Mouse (Mus musculus): ENCODE measurements around the gene Cfl1. TPM values are rescaled to one million over a fixed set of nuclear protein-coding genes. Genes with fewer than 3 reads are reported as not detected.

Gene Cfl1
- polyA plus RNA-seq, 1 experiment from 2014 or later, result 2,772 TPM

DNA sequence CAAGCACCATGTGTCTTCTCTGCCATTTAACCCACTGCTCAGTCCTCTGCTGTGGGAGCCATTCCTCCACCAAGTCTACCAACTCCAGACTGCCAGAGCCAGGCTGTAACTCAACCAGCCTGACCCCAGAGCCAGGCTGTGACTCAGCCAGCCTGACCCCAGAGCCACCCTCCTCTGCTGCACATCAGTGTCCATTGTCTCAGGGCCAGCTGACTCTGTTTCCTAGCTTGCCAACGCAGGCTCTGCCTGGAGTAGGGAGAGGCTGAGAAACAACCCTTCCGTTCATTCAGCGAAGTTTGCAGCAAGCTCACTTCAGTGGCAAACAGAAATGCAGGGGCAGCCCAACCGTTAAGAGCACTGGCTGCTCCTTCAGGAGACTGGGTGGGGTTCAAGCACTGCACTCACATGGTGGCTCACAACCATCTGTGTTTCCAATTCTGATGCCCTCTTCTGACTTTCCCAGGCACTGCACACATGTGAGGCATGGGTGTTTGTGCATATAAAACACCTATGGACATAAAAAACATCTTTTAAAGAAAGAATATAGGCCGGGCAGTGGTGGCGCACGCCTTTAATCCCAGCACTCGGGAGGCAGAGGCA, 26.8 kb downstream of the Cfl1 start:
- no peak overlapping the region for H3K27ac ChIP-seq (ENCODE audit: low read length)
- ATAC-seq (ENCODE audit: low FRiP score, low TSS enrichment), result no peak
- H3K9ac ChIP-seq (replicated peaks; ENCODE audit: low read length), result no peak overlapping the region
- no peaks in the 10 kb centered on the region for H3K36me3 ChIP-seq (ENCODE audit: insufficient read depth, low read length)
- WGBS, result 80% methylated on average over 8 of the region's 8 CpGs
- H3K4me2 ChIP-seq (replicated peaks; ENCODE audit: low read depth, low read length), result no peak overlapping the region
- H3K27me3 ChIP-seq (ENCODE audit: insufficient read depth, low read length), result no peaks in the 10 kb centered on the region
- no peaks in the 10 kb centered on the region for H3K9me3 ChIP-seq (ENCODE audit: low read length)
- 0 out of 2 replicates have a peak, but pooled peaks cover 6% of the 10 kb centered on the region for H3K4me1 ChIP-seq (ENCODE audit: insufficient read depth, low read length)
- H3K4me3 ChIP-seq (ENCODE audit: low read length), result no peak overlapping the region

DNA sequence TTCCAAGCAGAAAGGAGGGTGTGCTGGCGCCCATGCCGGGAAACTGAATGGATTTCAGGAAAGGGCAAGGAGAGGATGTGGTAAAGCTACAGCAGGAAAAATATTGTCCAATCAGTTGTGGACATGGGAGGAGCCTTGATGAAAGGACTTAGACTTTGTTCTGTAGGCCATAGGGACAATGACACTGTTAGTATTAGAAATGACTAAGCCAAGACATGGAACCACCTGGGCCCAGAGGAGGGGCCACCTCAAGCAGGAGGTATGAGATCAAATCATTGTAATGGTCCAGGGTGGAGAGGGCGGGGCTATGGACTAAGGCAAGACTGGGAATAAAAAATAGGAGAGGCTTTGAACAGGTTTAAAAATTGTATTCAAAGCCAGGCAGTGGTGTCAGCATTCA, 28.5 kb downstream of the Cfl1 start:
- 83% methylated on average over 3 of the region's 3 CpGs for WGBS
- Histone ChIP-seq H3K4me2 (replicated peaks; ENCODE audit: low read depth, low read length) (no peak overlapping the region), H3K36me3 (ENCODE audit: insufficient read depth, low read length) (no peaks in the 10 kb centered on the region), H3K9me3 (ENCODE audit: low read length) (no peaks in the 10 kb centered on the region), H3K27me3 (ENCODE audit: insufficient read depth, low read length) (no peaks in the 10 kb centered on the region), H3K9ac (replicated peaks; ENCODE audit: low read length) (no peak overlapping the region), H3K27ac (ENCODE audit: low read length) (no peak overlapping the region), H3K4me1 (ENCODE audit: insufficient read depth, low read length) (no peaks in the 10 kb centered on the region), H3K4me3 (ENCODE audit: low read length) (no peak overlapping the region)
- ATAC-seq (ENCODE audit: low FRiP score, low TSS enrichment), result no peak

DNA sequence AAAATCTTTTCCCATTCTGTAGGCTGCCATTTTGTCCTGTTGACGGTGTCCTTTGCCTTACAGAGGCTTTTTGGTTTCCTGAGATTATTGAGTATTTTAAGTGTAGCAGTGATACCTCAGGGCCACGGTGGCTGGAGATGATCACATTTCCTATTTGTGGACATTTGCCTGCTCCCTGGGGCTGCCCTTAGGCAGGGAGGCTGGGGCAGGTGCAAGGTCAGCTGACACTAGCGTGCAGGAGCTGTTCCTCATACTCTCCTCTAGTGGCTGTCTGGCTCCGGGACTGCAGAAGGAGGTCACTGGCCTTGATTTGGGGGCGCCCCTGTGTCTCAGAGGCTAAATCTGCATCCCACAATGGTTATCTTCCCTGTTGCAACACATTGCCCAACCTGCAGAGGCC, 34.9 kb downstream of the Cfl1 start:
- H3K9me3 ChIP-seq (ENCODE audit: low read length), result no peaks in the 10 kb centered on the region
- ATAC-seq (ENCODE audit: low FRiP score, low TSS enrichment), result no peak

DNA sequence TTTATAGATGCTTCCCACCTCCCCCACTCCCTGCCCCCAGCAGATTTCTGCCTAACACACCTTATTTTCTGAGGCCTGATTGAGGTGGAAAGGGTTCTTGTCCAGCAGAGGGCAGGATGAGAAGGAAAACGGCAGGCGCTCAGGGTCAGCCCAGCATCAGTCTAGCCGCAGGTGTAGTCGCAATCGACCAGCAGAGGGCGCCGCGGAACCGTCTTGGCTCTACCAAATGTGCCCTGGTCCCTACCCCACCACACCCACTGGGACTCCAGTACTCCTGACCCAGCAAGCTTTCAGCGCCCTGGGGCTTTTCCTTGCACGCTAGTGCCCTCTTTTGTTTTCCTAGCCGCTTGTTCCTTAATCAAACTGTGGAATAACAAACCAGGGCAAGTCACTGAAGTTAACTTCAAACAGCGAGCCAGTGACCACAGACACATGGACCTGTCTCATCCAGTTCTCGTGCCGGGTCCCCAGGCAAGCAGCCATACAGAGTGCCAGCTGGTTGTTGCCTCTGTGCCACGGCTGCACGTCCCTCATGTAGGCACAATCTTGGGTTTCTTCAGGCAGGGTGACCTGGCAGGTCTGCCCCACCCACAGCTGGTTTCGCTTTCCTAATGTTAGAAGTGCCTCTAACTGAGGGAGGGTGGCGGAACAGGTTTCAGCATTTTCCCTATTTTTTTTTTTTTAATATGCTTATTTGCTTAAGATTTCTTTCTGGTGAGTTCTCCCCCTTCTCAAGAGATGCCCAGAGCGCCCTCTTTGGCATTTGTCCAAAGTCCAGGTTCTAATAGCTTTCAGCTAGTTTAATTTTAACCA, 39.3 kb downstream of the Cfl1 start:
- Histone ChIP-seq H3K27ac (ENCODE audit: low read length) (peak overlapping the region; percentile 92), H3K27me3 (ENCODE audit: insufficient read depth, low read length) (no peaks in the 10 kb centered on the region), H3K4me1 (ENCODE audit: insufficient read depth, low read length) (peaks cover 18% of the 10 kb centered on the region), H3K36me3 (ENCODE audit: insufficient read depth, low read length) (no peaks in the 10 kb centered on the region), H3K9me3 (ENCODE audit: low read length) (no peaks in the 10 kb centered on the region), H3K4me3 (ENCODE audit: low read length) (peak overlapping the region; percentile 21), H3K4me2 (replicated peaks; ENCODE audit: low read depth, low read length) (peak overlapping the region; percentile 52), H3K9ac (replicated peaks; ENCODE audit: low read length) (peak overlapping the region; percentile 52)
- WGBS, result 11% methylated on average over 20 of the region's 20 CpGs
- ATAC-seq (ENCODE audit: low FRiP score, low TSS enrichment), result peak; percentile 99

More for the DNA sequence above, 34.9 kb downstream of the Cfl1 start:
- H3K27ac ChIP-seq (ENCODE audit: low read length), result no peak overlapping the region
- no peaks in the 10 kb centered on the region for H3K27me3 ChIP-seq (ENCODE audit: insufficient read depth, low read length)
- H3K4me3 ChIP-seq (ENCODE audit: low read length), result no peak overlapping the region
- H3K4me2 ChIP-seq (replicated peaks; ENCODE audit: low read depth, low read length), result no peak overlapping the region
- WGBS, result 49% methylated on average over 5 of the region's 5 CpGs
- no peaks in the 10 kb centered on the region for H3K36me3 ChIP-seq (ENCODE audit: insufficient read depth, low read length)
- H3K9ac ChIP-seq (replicated peaks; ENCODE audit: low read length), result no peak overlapping the region
- H3K4me1 ChIP-seq (ENCODE audit: insufficient read depth, low read length), result peaks cover 10% of the 10 kb centered on the region

DNA sequence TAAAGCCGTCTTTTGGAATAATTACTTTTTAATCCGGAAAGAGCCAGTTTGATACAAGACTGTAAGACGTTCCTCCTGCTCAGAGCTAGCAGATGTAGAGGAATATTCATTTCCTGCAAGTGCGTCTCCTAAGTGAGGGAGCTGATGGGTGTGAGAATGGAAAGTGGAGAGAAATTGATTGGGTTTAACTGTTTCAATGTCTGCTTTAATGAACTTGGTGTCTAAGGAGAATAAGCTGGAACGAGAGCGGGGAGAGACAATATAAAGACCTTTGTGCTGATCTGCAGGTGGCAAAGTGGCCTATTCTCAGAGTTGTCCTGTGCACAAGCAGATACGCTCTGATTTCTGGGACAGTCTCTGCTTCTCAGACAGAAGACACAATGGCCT, 39.9 kb downstream of the Cfl1 start:
- H3K9ac ChIP-seq (replicated peaks; ENCODE audit: low read length), result no peak overlapping the region; the same call in 1 of the 2 replicates

DNA sequence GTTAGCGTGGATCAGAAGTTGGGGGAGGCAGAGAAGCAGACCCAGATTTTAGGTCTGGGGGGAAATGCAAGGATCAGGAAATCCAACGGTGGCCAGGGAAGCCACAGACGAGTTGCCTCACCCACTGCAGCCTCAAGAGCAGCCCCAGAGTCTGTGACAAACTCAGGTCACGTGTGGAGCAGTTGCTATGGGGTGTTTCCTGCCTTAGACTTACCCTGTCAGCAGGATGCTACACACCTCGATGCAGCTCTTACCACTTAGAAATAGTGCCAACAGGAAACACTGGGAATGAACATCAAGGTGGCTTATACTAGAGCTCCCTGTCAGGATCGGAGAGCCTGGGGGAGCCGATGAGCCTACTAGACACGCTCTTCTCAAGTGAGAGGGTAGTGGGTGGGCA, 42.3 kb downstream of the Cfl1 start:
- Histone ChIP-seq H3K4me1 (ENCODE audit: insufficient read depth, low read length) (peaks cover 18% of the 10 kb centered on the region), H3K4me2 (replicated peaks; ENCODE audit: low read depth, low read length) (no peak overlapping the region), H3K27me3 (ENCODE audit: insufficient read depth, low read length) (no peaks in the 10 kb centered on the region), H3K9me3 (ENCODE audit: low read length) (no peaks in the 10 kb centered on the region), H3K36me3 (ENCODE audit: insufficient read depth, low read length) (no peaks in the 10 kb centered on the region), H3K4me3 (ENCODE audit: low read length) (no peak overlapping the region), H3K27ac (ENCODE audit: low read length) (no peak overlapping the region), H3K9ac (replicated peaks; ENCODE audit: low read length) (no peak overlapping the region)
- no peak for ATAC-seq (ENCODE audit: low FRiP score, low TSS enrichment)
- WGBS, result 72% methylated on average over 8 of the region's 8 CpGs

More for the DNA sequence above, 39.9 kb downstream of the Cfl1 start:
- peak overlapping the region; percentile 92 for H3K27ac ChIP-seq (ENCODE audit: low read length)
- peaks cover 18% of the 10 kb centered on the region for H3K4me1 ChIP-seq (ENCODE audit: insufficient read depth, low read length)
- peak overlapping the region; percentile 52 for H3K4me2 ChIP-seq (replicated peaks; ENCODE audit: low read depth, low read length)
- no peak overlapping the region for H3K4me3 ChIP-seq (ENCODE audit: low read length)
- H3K36me3 ChIP-seq (ENCODE audit: insufficient read depth, low read length), result no peaks in the 10 kb centered on the region
- WGBS, result 54% methylated on average over 7 of the region's 7 CpGs
- 0 out of 2 replicates have a peak, but pooled peaks have one; percentile 10 for ATAC-seq (ENCODE audit: low FRiP score, low TSS enrichment)
- H3K27me3 ChIP-seq (ENCODE audit: insufficient read depth, low read length), result no peaks in the 10 kb centered on the region
- H3K9me3 ChIP-seq (ENCODE audit: low read length), result no peaks in the 10 kb centered on the region

DNA sequence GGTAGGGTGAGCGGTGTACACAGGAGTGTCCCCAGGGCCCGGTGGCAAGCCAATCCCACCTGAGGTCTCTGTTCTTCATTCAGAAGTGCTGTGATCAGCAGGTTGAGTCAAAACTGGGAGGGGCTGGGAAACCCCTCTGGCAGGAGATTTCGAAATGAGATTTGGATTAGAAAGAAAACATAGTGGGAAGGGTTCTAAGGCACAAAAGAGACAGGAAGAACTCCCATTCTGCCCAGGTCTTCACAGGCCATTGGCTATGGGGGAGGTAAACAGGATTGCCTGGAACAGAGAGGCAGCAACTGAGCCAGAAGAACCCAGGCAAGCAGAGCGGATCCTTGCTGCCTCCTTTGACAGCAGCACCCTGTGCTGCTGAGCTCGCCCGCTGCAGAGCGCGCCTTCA, 48.5 kb downstream of the Cfl1 start:
- Histone ChIP-seq H3K9me3 (ENCODE audit: low read length) (no peaks in the 10 kb centered on the region), H3K27ac (ENCODE audit: low read length) (no peak overlapping the region), H3K4me2 (replicated peaks; ENCODE audit: low read depth, low read length) (no peak overlapping the region), H3K27me3 (ENCODE audit: insufficient read depth, low read length) (no peaks in the 10 kb centered on the region), H3K9ac (replicated peaks; ENCODE audit: low read length) (no peak overlapping the region), H3K4me1 (ENCODE audit: insufficient read depth, low read length) (peaks cover 10% of the 10 kb centered on the region; the same call in 1 of the 2 replicates), H3K4me3 (ENCODE audit: low read length) (no peak overlapping the region), H3K36me3 (ENCODE audit: insufficient read depth, low read length) (no peaks in the 10 kb centered on the region)
- WGBS, result 44% methylated on average over 8 of the region's 8 CpGs
- 0 out of 2 replicates have a peak, but pooled peaks have one; percentile 39 for ATAC-seq (ENCODE audit: low FRiP score, low TSS enrichment)

DNA sequence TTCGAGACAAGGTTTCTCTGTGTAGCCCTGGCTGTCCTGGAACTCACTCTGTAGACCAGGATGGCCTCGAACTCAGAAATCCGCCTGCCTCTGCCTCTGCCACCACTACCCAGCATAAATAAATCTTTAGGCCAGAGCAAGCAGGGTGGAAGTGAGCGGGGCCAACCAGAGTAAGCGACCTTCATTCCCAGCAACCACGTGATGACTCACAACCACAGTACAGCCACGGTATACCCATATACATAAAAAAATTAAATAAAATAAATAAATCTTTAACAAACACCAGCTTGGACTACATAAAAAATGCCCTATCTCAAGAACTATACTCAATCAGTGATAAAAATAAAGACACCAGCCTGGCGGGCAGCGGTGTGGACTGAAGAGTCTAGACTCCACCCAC, 53.1 kb downstream of the Cfl1 start:
- Histone ChIP-seq H3K4me2 (replicated peaks; ENCODE audit: low read depth, low read length) (no peak overlapping the region), H3K4me1 (ENCODE audit: insufficient read depth, low read length) (peaks cover 13% of the 10 kb centered on the region; the same call in 1 of the 2 replicates), H3K4me3 (ENCODE audit: low read length) (no peak overlapping the region), H3K36me3 (ENCODE audit: insufficient read depth, low read length) (no peaks in the 10 kb centered on the region), H3K27ac (ENCODE audit: low read length) (no peak overlapping the region), H3K9me3 (ENCODE audit: low read length) (no peaks in the 10 kb centered on the region), H3K9ac (replicated peaks; ENCODE audit: low read length) (no peak overlapping the region), H3K27me3 (ENCODE audit: insufficient read depth, low read length) (no peaks in the 10 kb centered on the region)
- WGBS, result 82% methylated on average over 9 of the region's 9 CpGs
- ATAC-seq (ENCODE audit: low FRiP score, low TSS enrichment), result no peak

DNA sequence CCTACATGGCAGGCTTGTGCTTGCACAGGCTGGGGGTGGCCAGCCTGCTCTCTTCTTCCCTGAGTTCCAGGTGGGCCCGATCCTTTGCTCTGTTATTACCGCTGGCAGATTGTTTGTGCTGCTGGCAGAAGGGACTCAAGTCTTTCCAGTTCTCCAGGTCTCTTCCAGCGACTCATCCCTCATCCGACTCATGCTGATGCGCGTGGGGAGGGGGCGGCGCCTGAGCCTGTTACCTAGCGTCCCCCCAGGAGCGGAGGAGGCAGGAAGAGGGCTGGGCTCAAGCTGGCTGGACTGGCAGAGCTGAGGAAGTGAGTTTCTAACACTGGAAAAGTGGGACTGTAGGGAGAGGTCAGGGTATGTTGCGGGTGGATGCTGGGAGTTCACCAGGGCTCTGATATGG, 53.8 kb downstream of the Cfl1 start:
- Histone ChIP-seq H3K27me3 (ENCODE audit: insufficient read depth, low read length) (no peaks in the 10 kb centered on the region), H3K9ac (replicated peaks; ENCODE audit: low read length) (no peak overlapping the region), H3K4me1 (ENCODE audit: insufficient read depth, low read length) (peaks cover 12% of the 10 kb centered on the region; the same call in 1 of the 2 replicates), H3K4me3 (ENCODE audit: low read length) (no peak overlapping the region), H3K9me3 (ENCODE audit: low read length) (no peaks in the 10 kb centered on the region), H3K4me2 (replicated peaks; ENCODE audit: low read depth, low read length) (no peak overlapping the region), H3K27ac (ENCODE audit: low read length) (no peak overlapping the region), H3K36me3 (ENCODE audit: insufficient read depth, low read length) (no peaks in the 10 kb centered on the region)
- 55% methylated on average over 11 of the region's 11 CpGs for WGBS
- no peak for ATAC-seq (ENCODE audit: low FRiP score, low TSS enrichment)

All from kidney, embryonic 16.5 days (tissue).